Mouse (Mus musculus): ENCODE measurements at regions not wholly inside any gene's neighbourhood (a gene's known extent, or its start where the extent isn't known, plus 50 kb on each side); places are given as distances from the start of the nearest gene placed in this dataset.

DNA sequence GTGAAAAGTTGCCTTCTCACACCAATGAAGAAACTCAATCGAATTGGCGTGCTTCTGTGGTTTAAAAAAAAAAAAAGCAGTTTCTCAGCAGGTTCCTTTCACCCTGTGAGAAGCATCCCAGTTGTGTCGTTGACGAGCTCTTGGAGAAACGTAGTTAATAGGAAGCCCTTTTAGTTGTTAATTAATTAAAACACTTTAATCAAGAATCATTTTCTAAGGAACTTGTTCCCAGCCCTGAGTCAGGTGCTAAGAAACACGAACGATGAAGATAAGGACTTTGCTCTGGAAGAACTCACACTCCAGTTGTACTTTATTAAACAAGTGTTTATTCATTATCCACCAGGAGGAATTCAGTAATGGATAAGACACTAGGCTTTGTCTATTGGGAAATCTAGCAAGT lies 58.8 kb upstream of the Ak4 start:
- TF ChIP-seq CTCF (IDR thresholded peaks at IDR 0.05) (no peak), EP300 (IDR thresholded peaks at IDR 0.05) (no peak)
